Mouse (Mus musculus) myocyte (in vitro differentiated cells): Measurements from ENCODE around the gene Dnajc3. TPM values are rescaled to one million over a fixed set of nuclear protein-coding genes. Genes with fewer than 3 reads are reported as not detected.

Experiments
- H3K27me3 ChIP-seq: one replicate; pipeline ENCODE4 v1.6.1; 2011; ENCODE audit not compliant: control insufficient read depth, insufficient read depth, insufficient read length
- H3K36me3 ChIP-seq: one replicate; pipeline ENCODE4 v1.6.1; 2011; ENCODE audit not compliant: control insufficient read depth, insufficient read depth
- H3K4me2 ChIP-seq: one replicate; pipeline ENCODE4 v1.6.1; 2011; ENCODE audit warnings: low read depth, control low read depth
- H3K4me3 ChIP-seq: one replicate; pipeline ENCODE4 v1.5.1; 2011; ENCODE audit warnings: mild to moderate bottlenecking, control low read depth, moderate library complexity
- H3K79me2 ChIP-seq: one replicate; pipeline ENCODE4 v1.6.1; 2011; ENCODE audit not compliant: control insufficient read depth, insufficient read depth
- H3ac ChIP-seq: one replicate; pipeline ENCODE4 v1.6.1; 2011; ENCODE audit not compliant: control insufficient read depth, insufficient read length
- CEBPB ChIP-seq: IDR thresholded peaks from 2 replicates; pipeline ENCODE4 v1.6.1; 2011; ENCODE audit warnings: mild to moderate bottlenecking, moderate library complexity; ENCODE audit not compliant: poor library complexity, insufficient read depth, severe bottlenecking
- E2F4 ChIP-seq: IDR thresholded peaks from one replicate; pipeline ENCODE4 v1.6.1; 2011; ENCODE audit warnings: mild to moderate bottlenecking, control low read depth, moderate library complexity; ENCODE audit not compliant: insufficient read depth
- MAX ChIP-seq: IDR thresholded peaks from one replicate; pipeline ENCODE4 v1.6.1; 2011; ENCODE audit warnings: low read depth, mild to moderate bottlenecking, control low read depth
- MYOD1 ChIP-seq, 3 experiments: IDR thresholded peaks; one replicate each; pipeline ENCODE4 v1.6.1; 2011; ENCODE audit warnings: control low read depth in 2 of 3, low read depth in 2 of 3, mild to moderate bottlenecking in 2 of 3, moderate library complexity in 1 of 3; ENCODE audit not compliant: insufficient read length in 2 of 3, control insufficient read depth in 1 of 3
- MYOG ChIP-seq, 3 experiments: IDR thresholded peaks; one replicate each; pipeline ENCODE4 v1.6.1; 2011; ENCODE audit warnings: control low read depth in 2 of 3, low read depth in 2 of 3, mild to moderate bottlenecking in 2 of 3; ENCODE audit not compliant: insufficient read length in 2 of 3, control insufficient read depth in 1 of 3, insufficient read depth in 1 of 3
- POLR2A ChIP-seq: IDR thresholded peaks from one replicate; pipeline ENCODE4 v1.6.1; 2011; ENCODE audit warnings: low read depth, mild to moderate bottlenecking, control low read depth, moderate library complexity; ENCODE audit not compliant: insufficient read length
- POLR2AphosphoS2 ChIP-seq: IDR thresholded peaks from one replicate; pipeline ENCODE4 v1.6.1; 2011; ENCODE audit warnings: low read depth, control low read depth; ENCODE audit not compliant: insufficient read length
- REST ChIP-seq: IDR thresholded peaks from one replicate; pipeline ENCODE4 v1.6.1; 2011; ENCODE audit warnings: mild to moderate bottlenecking, control low read depth, moderate library complexity; ENCODE audit not compliant: insufficient read depth, insufficient read length
- SRF ChIP-seq: IDR thresholded peaks from one replicate; pipeline ENCODE4 v1.6.1; 2011; ENCODE audit warnings: low read depth; ENCODE audit not compliant: control insufficient read depth, insufficient read length
- TCF12 ChIP-seq: IDR thresholded peaks from one replicate; pipeline ENCODE4 v1.6.1; 2011; ENCODE audit warnings: mild to moderate bottlenecking, control low read depth; ENCODE audit not compliant: poor library complexity, insufficient read depth, severe bottlenecking
- TCF3 ChIP-seq: IDR thresholded peaks from one replicate; pipeline ENCODE4 v1.6.1; 2011; ENCODE audit warnings: low read depth, control low read depth; ENCODE audit not compliant: insufficient read length
- USF1 ChIP-seq: IDR thresholded peaks from one replicate; pipeline ENCODE4 v1.6.1; 2011; ENCODE audit warnings: low read depth, mild to moderate bottlenecking, control low read depth, moderate library complexity
- polyA plus RNA-seq: library from polyadenylated mRNA; unstranded; fragments of >200 nt; fragmentation: generic; extraction: Trizol; gene quantifications from one replicate; pipeline ENCODE4 v1.2.1, GENCODE M21; 2012; ENCODE audit warnings: missing spikeins

Gene Dnajc3
- polyA plus RNA-seq, 1 experiment = 6.9 TPM

- H3K4me2 ChIP-seq = no peak overlapping the region
- peaks cover 19% of the 10 kb centered on the region for H3K36me3 ChIP-seq
- TF ChIP-seq POLR2AphosphoS2 (no peak), MYOD1 (IDR thresholded peaks at IDR 0.05; ENCODE audit: control insufficient read depth in 1 of 3, insufficient read length in 2 of 3, low read depth in 2 of 3) (no peak), POLR2A (no peak), REST (no peak), SRF (no peak), MAX (no peak), CEBPB (no peak), E2F4 (no peak), MYOG (IDR thresholded peaks at IDR 0.05; ENCODE audit: control insufficient read depth in 1 of 3, insufficient read depth in 1 of 3, insufficient read length in 2 of 3, low read depth in 2 of 3) (no peak), USF1 (no peak), TCF12 (no peak)
- H3K79me2 ChIP-seq = no peaks in the 10 kb centered on the region
- H3ac ChIP-seq = no peak overlapping the region
- no peak overlapping the region for H3K4me3 ChIP-seq
- H3K27me3 ChIP-seq = no peaks in the 10 kb centered on the region
Observed at GRCm38 (mm10) chr14:118983396-118983795, 45.6 kb downstream of the Dnajc3 start.

- Histone ChIP-seq H3K4me3 (no peak overlapping the region), H3ac (no peak overlapping the region), H3K36me3 (peaks cover 17% of the 10 kb centered on the region), H3K79me2 (no peaks in the 10 kb centered on the region), H3K4me2 (no peak overlapping the region), H3K27me3 (no peaks in the 10 kb centered on the region)
- TF ChIP-seq MAX = no peak
- no peak for TF ChIP-seq SRF
- TF ChIP-seq POLR2A = no peak
- TF ChIP-seq REST = no peak
- TF ChIP-seq TCF12 = no peak
- no peak for TF ChIP-seq POLR2AphosphoS2
- TF ChIP-seq MYOG (IDR thresholded peaks at IDR 0.05; ENCODE audit: control insufficient read depth in 1 of 3, insufficient read depth in 1 of 3, insufficient read length in 2 of 3, low read depth in 2 of 3) = no peak
- no peak for TF ChIP-seq CEBPB
Observed at GRCm38 (mm10) chr14:118984161-118984560, 46.4 kb downstream of the Dnajc3 start.

GRCm38 (mm10) chr14:118986653-118987522 lies 49.1 kb downstream of the Dnajc3 start:
- Histone ChIP-seq H3K36me3 (peaks cover 7% of the 10 kb centered on the region), H3ac (no peak overlapping the region), H3K79me2 (no peaks in the 10 kb centered on the region), H3K27me3 (no peaks in the 10 kb centered on the region), H3K4me2 (no peak overlapping the region), H3K4me3 (no peak overlapping the region)
- TF ChIP-seq MYOD1 (IDR thresholded peaks at IDR 0.05; ENCODE audit: control insufficient read depth in 1 of 3, insufficient read length in 2 of 3, low read depth in 2 of 3) = no peak
- TF ChIP-seq USF1 = no peak
- no peak for TF ChIP-seq REST
- TF ChIP-seq POLR2A = no peak
- TF ChIP-seq POLR2AphosphoS2 = no peak
- no peak for TF ChIP-seq SRF
- TF ChIP-seq TCF3 = no peak
- no peak for TF ChIP-seq MAX
- TF ChIP-seq TCF12 = no peak

GRCm38 (mm10) chr14:118987523-118988496 lies 50.0 kb downstream of the Dnajc3 start:
- Histone ChIP-seq H3ac (no peak overlapping the region), H3K4me2 (no peak overlapping the region), H3K27me3 (no peaks in the 10 kb centered on the region), H3K4me3 (no peak overlapping the region), H3K36me3 (peaks cover 7% of the 10 kb centered on the region), H3K79me2 (no peaks in the 10 kb centered on the region)
- TF ChIP-seq TCF3 = no peak
- TF ChIP-seq TCF12 = no peak
- no peak for TF ChIP-seq MYOG (IDR thresholded peaks at IDR 0.05; ENCODE audit: control insufficient read depth in 1 of 3, insufficient read depth in 1 of 3, insufficient read length in 2 of 3, low read depth in 2 of 3)
- no peak for TF ChIP-seq E2F4
- TF ChIP-seq SRF = no peak
- no peak for TF ChIP-seq REST
- TF ChIP-seq CEBPB = no peak
- TF ChIP-seq POLR2A = no peak
- no peak for TF ChIP-seq MAX
- TF ChIP-seq USF1 = no peak
- TF ChIP-seq POLR2AphosphoS2 = no peak
- no peak for TF ChIP-seq MYOD1 (IDR thresholded peaks at IDR 0.05; ENCODE audit: control insufficient read depth in 1 of 3, insufficient read length in 2 of 3, low read depth in 2 of 3)
